Mouse (Mus musculus) forelimb bud, embryonic 11.5 days (tissue): Measurements from ENCODE around the gene Brms1.
"Not testable (repeated sequence)": the region's sequence is repeated elsewhere in the genome, so short reads cannot be mapped to it uniquely, and the experiment has no call there.

Source experiments
- DNase-seq: peaks from one replicate; pipeline ENCODE4 v3.0.0-alpha.2; 2012; ENCODE audit warnings: low read depth, low spot score

Brms1 gene

GRCm38 (mm10) chr19:5040862-5041523, at the start of gene Brms1:
Brms1 (plus strand) TSS chr19:5041354.
- peak; percentile 95 for DNase-seq

- DNase-seq = peak; percentile 24
Observed at GRCm38 (mm10) chr19:4992371-4992770, 48.8 kb upstream of the Brms1 start.

- no peak for DNase-seq
Observed at GRCm38 (mm10) chr19:4992904-4993303, 48.2 kb upstream of the Brms1 start.

- no peak for DNase-seq
Observed at GRCm38 (mm10) chr19:4994043-4994442, 47.1 kb upstream of the Brms1 start.

GRCm38 (mm10) chr19:4999445-5000140, 41.6 kb upstream of the Brms1 start:
- no peak for DNase-seq

GRCm38 (mm10) chr19:5001666-5002406, 39.3 kb upstream of the Brms1 start:
- DNase-seq = peak; percentile 86

- DNase-seq = not testable (repeated sequence)
Observed at GRCm38 (mm10) chr19:5003644-5004043, 37.5 kb upstream of the Brms1 start.

GRCm38 (mm10) chr19:5004925-5005324, 36.2 kb upstream of the Brms1 start:
- no peak for DNase-seq

- no peak for DNase-seq
Observed at GRCm38 (mm10) chr19:5013138-5013537, 28.0 kb upstream of the Brms1 start.

- DNase-seq = peak; percentile 64
Observed at GRCm38 (mm10) chr19:5014961-5015398, 26.2 kb upstream of the Brms1 start.

- no peak for DNase-seq
Observed at GRCm38 (mm10) chr19:5016221-5016742, 24.9 kb upstream of the Brms1 start.

GRCm38 (mm10) chr19:5016782-5017181, 24.4 kb upstream of the Brms1 start:
- DNase-seq = peak; percentile 79

- DNase-seq = no peak
Observed at GRCm38 (mm10) chr19:5017611-5018010, 23.5 kb upstream of the Brms1 start.

- no peak for DNase-seq
Observed at GRCm38 (mm10) chr19:5018191-5018590, 23.0 kb upstream of the Brms1 start.

- no peak for DNase-seq
Observed at GRCm38 (mm10) chr19:5021416-5021815, 19.7 kb upstream of the Brms1 start.

- peak; percentile 94 for DNase-seq
Observed at GRCm38 (mm10) chr19:5023621-5024479, 17.3 kb upstream of the Brms1 start, which contains the start of gene Slc29a2. Slc29a2 (plus strand) TSS chr19:5023860.

GRCm38 (mm10) chr19:5026111-5026510, 15.0 kb upstream of the Brms1 start:
- DNase-seq = no peak

- no peak for DNase-seq
Observed at GRCm38 (mm10) chr19:5032686-5033085, 8.5 kb upstream of the Brms1 start.

GRCm38 (mm10) chr19:5036577-5036976, 4.6 kb upstream of the Brms1 start:
- no peak for DNase-seq

GRCm38 (mm10) chr19:5037678-5038571, 3.2 kb upstream of the Brms1 start:
- peak; percentile 91 for DNase-seq
